Mouse (Mus musculus): ENCODE measurements around the gene Olfr545. TPM values are rescaled to one million over a fixed set of nuclear protein-coding genes. Genes with fewer than 3 reads are reported as not detected.

The Olfr545 gene
- polyA plus RNA-seq, 1 experiment from 2014 or later = 0.09 TPM

Other genes with a start within 250 kb of the Olfr545 start
- gene Rhog, start 243.5 kb downstream of the Olfr545 start, polyA plus RNA-seq (2016; fragmentation: Nextera tagmentation; extraction: Ambion mirVana) = 47.8 and 50.4 TPM in 2 replicates
- 17.7 and 25.3 TPM in 2 replicates for gene Stim1, start 231.8 kb downstream of the Olfr545 start, polyA plus RNA-seq (2016; fragmentation: Nextera tagmentation; extraction: Ambion mirVana)
- gene Rrm1, start 57.9 kb downstream of the Olfr545 start, polyA plus RNA-seq (2016; fragmentation: Nextera tagmentation; extraction: Ambion mirVana) = 190 and 192 TPM in 2 replicates
- 0.24 and 0.33 TPM in 2 replicates for gene Olfr543, start 17.9 kb downstream of the Olfr545 start, polyA plus RNA-seq (2016; fragmentation: Nextera tagmentation; extraction: Ambion mirVana)
- not detected in 2 replicates for gene Olfr544, start 11.3 kb downstream of the Olfr545 start, polyA plus RNA-seq (2016; fragmentation: Nextera tagmentation; extraction: Ambion mirVana)
- not detected in 2 replicates for gene Olfr547, start 35.2 kb upstream of the Olfr545 start, polyA plus RNA-seq (2016; fragmentation: Nextera tagmentation; extraction: Ambion mirVana)
- not detected in 2 replicates for gene Olfr548-ps1, start 41.3 kb upstream of the Olfr545 start, polyA plus RNA-seq (2016; fragmentation: Nextera tagmentation; extraction: Ambion mirVana)
- not detected in 2 replicates for gene Olfr549, start 50.3 kb upstream of the Olfr545 start, polyA plus RNA-seq (2016; fragmentation: Nextera tagmentation; extraction: Ambion mirVana)
- 0.44 and 0.59 TPM in 2 replicates for gene Trim21, start 65.9 kb upstream of the Olfr545 start, polyA plus RNA-seq (2016; fragmentation: Nextera tagmentation; extraction: Ambion mirVana)
- not detected in 2 replicates for gene Olfr550, start 71.9 kb upstream of the Olfr545 start, polyA plus RNA-seq (2016; fragmentation: Nextera tagmentation; extraction: Ambion mirVana)
- gene Olfr551, start 92.3 kb upstream of the Olfr545 start, polyA plus RNA-seq (2016; fragmentation: Nextera tagmentation; extraction: Ambion mirVana) = not detected in 2 replicates
- not detected in 2 replicates for gene Olfr552, start 98.2 kb upstream of the Olfr545 start, polyA plus RNA-seq (2016; fragmentation: Nextera tagmentation; extraction: Ambion mirVana)
- not detected in 2 replicates for gene Olfr553, start 118.6 kb upstream of the Olfr545 start, polyA plus RNA-seq (2016; fragmentation: Nextera tagmentation; extraction: Ambion mirVana)
- not detected in 2 replicates for gene Olfr554, start 138.9 kb upstream of the Olfr545 start, polyA plus RNA-seq (2016; fragmentation: Nextera tagmentation; extraction: Ambion mirVana)
- not detected in 2 replicates for gene Olfr555, start 159.2 kb upstream of the Olfr545 start, polyA plus RNA-seq (2016; fragmentation: Nextera tagmentation; extraction: Ambion mirVana)
- not detected in 2 replicates for gene Olfr556, start 165.3 kb upstream of the Olfr545 start, polyA plus RNA-seq (2016; fragmentation: Nextera tagmentation; extraction: Ambion mirVana)
- gene Trim68, start 187.8 kb upstream of the Olfr545 start, polyA plus RNA-seq (2016; fragmentation: Nextera tagmentation; extraction: Ambion mirVana) = 14.9 and 15.0 TPM in 2 replicates
- gene Olfr557, start 196.3 kb upstream of the Olfr545 start, polyA plus RNA-seq (2016; fragmentation: Nextera tagmentation; extraction: Ambion mirVana) = not detected in 2 replicates
- not detected in 2 replicates for gene Olfr558, start 202.6 kb upstream of the Olfr545 start, polyA plus RNA-seq (2016; fragmentation: Nextera tagmentation; extraction: Ambion mirVana)
- gene Olfr33, start 219.5 kb upstream of the Olfr545 start, polyA plus RNA-seq (2016; fragmentation: Nextera tagmentation; extraction: Ambion mirVana) = not detected in 2 replicates
- gene Olfr559, start 227.9 kb upstream of the Olfr545 start, polyA plus RNA-seq (2016; fragmentation: Nextera tagmentation; extraction: Ambion mirVana) = not detected in 2 replicates

Data from limb, embryonic 12.5 days (tissue).